Mouse (Mus musculus) heart, adult 2 months (tissue): ENCODE measurements at regions not wholly inside any gene's neighbourhood (a gene's known extent, or its start where the extent isn't known, plus 50 kb on each side); places are given as distances from the start of the nearest gene placed in this dataset.

ENCODE experiments used
- CTCF ChIP-seq: fragments of 200-600 bp; IDR thresholded peaks from 2 replicates; pipeline ENCODE4 v1.8.1; 2022; ENCODE audit warnings: antibody characterized with exemption, mild to moderate bottlenecking, moderate library complexity
- EP300 ChIP-seq: fragments of 200-500 bp; IDR thresholded peaks from 2 replicates; pipeline ENCODE4 v1.6.1; 2011; ENCODE audit warnings: low read depth, low read length, control low read depth; ENCODE audit not compliant: insufficient read depth

DNA sequence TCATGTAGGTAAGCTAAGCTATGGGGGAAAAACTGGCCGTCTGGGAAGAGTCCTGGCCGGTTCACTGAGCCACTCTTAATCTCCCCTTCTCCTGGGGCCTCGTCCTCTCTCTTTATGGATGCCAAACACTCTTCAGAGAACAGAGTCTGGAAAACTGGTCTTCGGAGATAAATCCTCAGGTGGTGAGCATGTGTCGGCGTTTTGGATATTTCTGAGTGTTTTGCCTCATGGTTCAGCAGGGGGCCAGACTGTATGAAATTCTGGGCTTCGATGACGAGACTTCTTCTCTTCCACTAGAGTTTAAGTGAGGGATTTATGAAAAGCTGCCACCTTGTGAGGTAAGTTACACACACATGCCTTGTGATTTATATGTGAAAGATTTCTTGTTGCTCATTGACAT, 51.8 kb upstream of the Tenm3 start:
- TF ChIP-seq EP300 (no peak), CTCF (no peak)
